Mouse (Mus musculus): ENCODE results near the gene 1700019D03Rik. TPM values are rescaled to one million over a fixed set of nuclear protein-coding genes. Genes with fewer than 3 reads are reported as not detected.

The 1700019D03Rik gene
- 6.0 and 6.5 TPM in 2 replicates for polyA plus RNA-seq (2012; rRNA removed)

GRCm38 (mm10) chr1:53020079-53020478 lies at the start of gene 1700019D03Rik:
1700019D03Rik (minus strand) TSS chr1:53020179.
- DNase-seq (ENCODE audit: low read depth) = no peak

- no peak for DNase-seq (ENCODE audit: low read depth)
These were observed 43.9 kb upstream of the 1700019D03Rik start for GRCm38 (mm10) chr1:53063921-53064320.

- DNase-seq (ENCODE audit: low read depth) = no peak
These were observed 42.1 kb upstream of the 1700019D03Rik start for GRCm38 (mm10) chr1:53061871-53062608.

- no peak for DNase-seq (ENCODE audit: low read depth)
These were observed 41.4 kb upstream of the 1700019D03Rik start, which contains the start of gene Mstn for GRCm38 (mm10) chr1:53061340-53061739. Mstn (plus strand) TSS chr1:53061640.

- no peak for DNase-seq (ENCODE audit: low read depth)
These were observed 40.5 kb upstream of the 1700019D03Rik start for GRCm38 (mm10) chr1:53060499-53060898.

- DNase-seq (ENCODE audit: low read depth) = no peak
These were observed 39.1 kb upstream of the 1700019D03Rik start for GRCm38 (mm10) chr1:53059106-53059505.

GRCm38 (mm10) chr1:53053087-53054022 lies 33.4 kb upstream of the 1700019D03Rik start:
- no peak for DNase-seq (ENCODE audit: low read depth)

GRCm38 (mm10) chr1:53049763-53050427 lies 29.9 kb upstream of the 1700019D03Rik start:
- DNase-seq (ENCODE audit: low read depth) = no peak

- DNase-seq (ENCODE audit: low read depth) = no peak
These were observed 17.5 kb upstream of the 1700019D03Rik start for GRCm38 (mm10) chr1:53037443-53037871.

- no peak for DNase-seq (ENCODE audit: low read depth)
These were observed 12.6 kb upstream of the 1700019D03Rik start for GRCm38 (mm10) chr1:53032550-53032949.

- no peak for DNase-seq (ENCODE audit: low read depth)
These were observed 1.1 kb downstream of the 1700019D03Rik start for GRCm38 (mm10) chr1:53018746-53019505.

GRCm38 (mm10) chr1:53015606-53016005 lies 4.4 kb downstream of the 1700019D03Rik start:
- DNase-seq (ENCODE audit: low read depth) = no peak

GRCm38 (mm10) chr1:53014716-53015115 lies 5.3 kb downstream of the 1700019D03Rik start:
- DNase-seq (ENCODE audit: low read depth) = no peak

GRCm38 (mm10) chr1:52986692-52987091 lies 33.3 kb downstream of the 1700019D03Rik start:
- no peak for DNase-seq (ENCODE audit: low read depth)

GRCm38 (mm10) chr1:52973198-52973597 lies 46.8 kb downstream of the 1700019D03Rik start:
- no peak for DNase-seq (ENCODE audit: low read depth)

GRCm38 (mm10) chr1:52971881-52972503 lies 48.0 kb downstream of the 1700019D03Rik start:
- DNase-seq (ENCODE audit: low read depth) = no peak

GRCm38 (mm10) chr1:52964581-52964980 lies 55.4 kb downstream of the 1700019D03Rik start:
- no peak for DNase-seq (ENCODE audit: low read depth)

GRCm38 (mm10) chr1:52963097-52963496 lies 56.9 kb downstream of the 1700019D03Rik start:
- DNase-seq (ENCODE audit: low read depth) = no peak

GRCm38 (mm10) chr1:52960191-52960590 lies 59.8 kb downstream of the 1700019D03Rik start:
- no peak for DNase-seq (ENCODE audit: low read depth)

GRCm38 (mm10) chr1:52956746-52957145 lies 63.2 kb downstream of the 1700019D03Rik start:
- no peak for DNase-seq (ENCODE audit: low read depth)

- DNase-seq (ENCODE audit: low read depth) = no peak
These were observed 64.9 kb downstream of the 1700019D03Rik start for GRCm38 (mm10) chr1:52955102-52955501.
